Mouse (Mus musculus): Measurements from ENCODE around the gene Clmn. TPM values are rescaled to one million over a fixed set of nuclear protein-coding genes. Genes with fewer than 3 reads are reported as not detected.
A peak's percentile ranks its signal among the peaks of the same experiment; 100 is the strongest.

Clmn gene
- polyA plus RNA-seq (2012) = under 0.01 and 0.01 TPM in 2 replicates

GRCm38 (mm10) chr12:104864439-104865165, at the start of gene Clmn:
Gene Clmn, minus strand, starts transcription at chr12:104865076.
- Histone ChIP-seq H3K27me3 (ENCODE audit: control insufficient read depth) (peaks cover 34% of the 10 kb centered on the region), H3K9me3 (ENCODE audit: control insufficient read depth, low read length) (no peaks in the 10 kb centered on the region), H3K4me1 (ENCODE audit: control insufficient read depth) (no peaks in the 10 kb centered on the region), H3K4me3 (replicated peaks) (peak within 1 kb of the TSS; percentile 55), H3K36me3 (ENCODE audit: control insufficient read depth) (no peaks in the 10 kb centered on the region)
- no peak for TF ChIP-seq TAL1 (IDR thresholded peaks at IDR 0.05; ENCODE audit: low read length)
- no peak for TF ChIP-seq GATA1 (IDR thresholded peaks at IDR 0.05; ENCODE audit: low read length)

- no peaks in the 10 kb centered on the region for H3K27me3 ChIP-seq (ENCODE audit: control insufficient read depth)
- no peak overlapping the region for H3K4me3 ChIP-seq (replicated peaks)
- H3K4me1 ChIP-seq (ENCODE audit: control insufficient read depth) = no peaks in the 10 kb centered on the region
- TF ChIP-seq GATA1 (IDR thresholded peaks at IDR 0.05; ENCODE audit: low read length) (no peak), TAL1 (IDR thresholded peaks at IDR 0.05; ENCODE audit: low read length) (no peak)
- H3K36me3 ChIP-seq (ENCODE audit: control insufficient read depth) = no peaks in the 10 kb centered on the region
- peaks cover 3% of the 10 kb centered on the region for H3K9me3 ChIP-seq (ENCODE audit: control insufficient read depth, low read length)
Measured at GRCm38 (mm10) chr12:104912990-104913389, 48.1 kb upstream of the Clmn start.

GRCm38 (mm10) chr12:104912281-104912933, 47.5 kb upstream of the Clmn start:
- no peak for TF ChIP-seq TAL1 (IDR thresholded peaks at IDR 0.05; ENCODE audit: low read length)
- no peak for TF ChIP-seq GATA1 (IDR thresholded peaks at IDR 0.05; ENCODE audit: low read length)
- peaks cover 3% of the 10 kb centered on the region for H3K9me3 ChIP-seq (ENCODE audit: control insufficient read depth, low read length)

GRCm38 (mm10) chr12:104909750-104910149, 44.9 kb upstream of the Clmn start:
- TF ChIP-seq GATA1 (IDR thresholded peaks at IDR 0.05; ENCODE audit: low read length) (no peak), TAL1 (IDR thresholded peaks at IDR 0.05; ENCODE audit: low read length) (no peak)
- Histone ChIP-seq H3K4me3 (replicated peaks) (no peak overlapping the region), H3K27me3 (ENCODE audit: control insufficient read depth) (no peaks in the 10 kb centered on the region), H3K9me3 (ENCODE audit: control insufficient read depth, low read length) (peaks cover 4% of the 10 kb centered on the region), H3K36me3 (ENCODE audit: control insufficient read depth) (no peaks in the 10 kb centered on the region), H3K4me1 (ENCODE audit: control insufficient read depth) (no peaks in the 10 kb centered on the region)

More at GRCm38 (mm10) chr12:104912281-104912933, 47.5 kb upstream of the Clmn start:
- Histone ChIP-seq H3K36me3 (ENCODE audit: control insufficient read depth) (no peaks in the 10 kb centered on the region), H3K4me1 (ENCODE audit: control insufficient read depth) (no peaks in the 10 kb centered on the region), H3K27me3 (ENCODE audit: control insufficient read depth) (no peaks in the 10 kb centered on the region), H3K4me3 (replicated peaks) (no peak overlapping the region)

- Histone ChIP-seq H3K36me3 (ENCODE audit: control insufficient read depth) (no peaks in the 10 kb centered on the region), H3K4me3 (replicated peaks) (no peak overlapping the region), H3K4me1 (ENCODE audit: control insufficient read depth) (no peaks in the 10 kb centered on the region), H3K9me3 (ENCODE audit: control insufficient read depth, low read length) (peaks cover 3% of the 10 kb centered on the region), H3K27me3 (ENCODE audit: control insufficient read depth) (no peaks in the 10 kb centered on the region)
- no peak for TF ChIP-seq TAL1 (IDR thresholded peaks at IDR 0.05; ENCODE audit: low read length)
- no peak for TF ChIP-seq GATA1 (IDR thresholded peaks at IDR 0.05; ENCODE audit: low read length)
Measured at GRCm38 (mm10) chr12:104908986-104909385, 44.1 kb upstream of the Clmn start.

GRCm38 (mm10) chr12:104908024-104908781, 43.3 kb upstream of the Clmn start:
- Histone ChIP-seq H3K4me3 (replicated peaks) (no peak overlapping the region), H3K9me3 (ENCODE audit: control insufficient read depth, low read length) (peaks cover 3% of the 10 kb centered on the region), H3K4me1 (ENCODE audit: control insufficient read depth) (no peaks in the 10 kb centered on the region), H3K27me3 (ENCODE audit: control insufficient read depth) (no peaks in the 10 kb centered on the region), H3K36me3 (ENCODE audit: control insufficient read depth) (no peaks in the 10 kb centered on the region)
- TF ChIP-seq GATA1 (IDR thresholded peaks at IDR 0.05; ENCODE audit: low read length) (no peak), TAL1 (IDR thresholded peaks at IDR 0.05; ENCODE audit: low read length) (no peak)

GRCm38 (mm10) chr12:104907133-104907532, 42.3 kb upstream of the Clmn start:
- Histone ChIP-seq H3K9me3 (ENCODE audit: control insufficient read depth, low read length) (peaks cover 3% of the 10 kb centered on the region), H3K36me3 (ENCODE audit: control insufficient read depth) (no peaks in the 10 kb centered on the region), H3K4me3 (replicated peaks) (no peak overlapping the region), H3K27me3 (ENCODE audit: control insufficient read depth) (no peaks in the 10 kb centered on the region), H3K4me1 (ENCODE audit: control insufficient read depth) (peaks cover 6% of the 10 kb centered on the region)
- no peak for TF ChIP-seq GATA1 (IDR thresholded peaks at IDR 0.05; ENCODE audit: low read length)
- TF ChIP-seq TAL1 (IDR thresholded peaks at IDR 0.05; ENCODE audit: low read length) = no peak

GRCm38 (mm10) chr12:104904138-104904537, 39.3 kb upstream of the Clmn start:
- Histone ChIP-seq H3K36me3 (ENCODE audit: control insufficient read depth) (no peaks in the 10 kb centered on the region), H3K9me3 (ENCODE audit: control insufficient read depth, low read length) (peaks cover 3% of the 10 kb centered on the region), H3K4me3 (replicated peaks) (no peak overlapping the region), H3K4me1 (ENCODE audit: control insufficient read depth) (peaks cover 6% of the 10 kb centered on the region), H3K27me3 (ENCODE audit: control insufficient read depth) (no peaks in the 10 kb centered on the region)
- TF ChIP-seq TAL1 (IDR thresholded peaks at IDR 0.05; ENCODE audit: low read length) = no peak
- no peak for TF ChIP-seq GATA1 (IDR thresholded peaks at IDR 0.05; ENCODE audit: low read length)
